In the genomic region with DNA sequence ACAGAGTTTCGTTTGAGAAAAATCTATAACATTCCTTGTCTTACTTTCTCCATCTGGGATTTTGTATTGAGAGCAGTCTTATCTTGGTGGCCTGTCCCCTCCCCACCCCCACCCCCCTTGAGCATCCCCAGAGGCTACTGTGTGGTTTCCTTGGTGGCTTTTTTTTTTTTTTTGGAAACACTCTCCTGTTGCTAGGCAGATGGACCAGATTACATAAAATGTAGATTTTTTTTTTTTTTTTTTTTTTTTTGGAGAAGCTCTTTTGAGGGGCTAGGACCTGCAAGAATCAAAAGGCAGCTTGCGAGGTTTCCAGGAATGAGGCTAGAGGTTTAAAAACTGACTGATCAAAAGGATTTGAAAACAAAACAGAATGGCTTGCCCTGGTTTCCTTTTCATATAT, we compare ENCODE assay signal across 24 mouse cellular contexts. TPM values are rescaled to one million over a fixed set of nuclear protein-coding genes. Genes with fewer than 3 reads are reported as not detected.
DNase-seq lines count a peak whose midpoint lies in the region; ATAC-seq and TF ChIP-seq lines count a peak whose summit lies in the region.
"Had no signal": no experiment of that assay in that cellular context is flagged by ENCODE, and none has a peak within 500 bp of the region (broad histone marks: within the 10 kb centered on the region; RNA-seq: fewer than 3 reads in every experiment).

No protein-coding gene starts in this region.

- TF ChIP-seq POLR2A in MEL (IDR thresholded peaks at IDR 0.05; ENCODE audit: control insufficient read depth in 1 of 2, insufficient read depth in 1 of 2, low read depth in 1 of 2, low read length in 2 of 2, poor library complexity in 1 of 2) = no peak

- no peaks in the 10 kb centered on the region for H3K36me3 ChIP-seq in hindbrain, embryonic 14.5 days (replicated peaks; ENCODE audit: control insufficient read depth, insufficient read depth)
- H3K36me3 ChIP-seq in hindbrain, embryonic 16.5 days (ENCODE audit: control insufficient read depth, insufficient read depth, low read length) = no peaks in the 10 kb centered on the region
- H3K36me3 ChIP-seq in ES-E14 (ENCODE audit: control insufficient read depth, insufficient read depth, low read length, poor library complexity, severe bottlenecking) (no peaks in the 10 kb centered on the region), MEL (ENCODE audit: control insufficient read depth in 1 of 2, insufficient read depth in 2 of 2, low read length in 2 of 2) (no peaks in the 10 kb centered on the region; a peak in 1 of 4 replicates)
- no peaks in the 10 kb centered on the region for H3K36me3 ChIP-seq in forebrain, embryonic 13.5 days (ENCODE audit: poor library complexity, severe bottlenecking)
- H3K36me3 ChIP-seq: embryonic facial prominence, embryonic 10.5 days; embryonic facial prominence, embryonic 12.5 days had no signal

- 51% methylated on average over 2 of the region's 2 CpGs for WGBS in hindbrain, embryonic 14.5 days
- WGBS in hindbrain, embryonic 16.5 days = 40% methylated on average over 2 of the region's 2 CpGs
- 55% methylated on average over 2 of the region's 2 CpGs for WGBS in forebrain, embryonic 13.5 days

- H3K27me3 ChIP-seq in hindbrain, embryonic 14.5 days (ENCODE audit: control insufficient read depth, insufficient read depth, low read length) = no peaks in the 10 kb centered on the region
- no peaks in the 10 kb centered on the region for H3K27me3 ChIP-seq in hindbrain, embryonic 16.5 days (replicated peaks; ENCODE audit: control insufficient read depth, insufficient read depth, low read length)
- H3K27me3 ChIP-seq in MEL (ENCODE audit: control insufficient read depth in 1 of 2, insufficient read depth in 2 of 2, low read length in 2 of 2) = no peaks in the 10 kb centered on the region
- no peaks in the 10 kb centered on the region for H3K27me3 ChIP-seq in forebrain, embryonic 13.5 days
- H3K27me3 ChIP-seq: CH12.LX; embryonic facial prominence, embryonic 12.5 days; Patski had no signal

- DNase-seq in hindbrain, embryonic 14.5 days (ENCODE audit: low spot score) = no peak
- no peak for DNase-seq in left cerebral cortex, adult 2 months (ENCODE audit: extremely low spot score in 1 of 2, low spot score in 2 of 2)
- no peak for DNase-seq in left cerebral cortex, adult 11 months (ENCODE audit: low spot score)
- DNase-seq in ES-E14 (ENCODE audit: low read depth, low spot score) (no peak), MEL (ENCODE audit: low read depth, low spot score) (no peak)
- no peak for DNase-seq in adrenal gland, adult (ENCODE audit: inconsistent age in 2 of 2, low spot score in 1 of 2)
- DNase-seq: adrenal gland, adult 2 months; adrenal gland, postnatal 10 days; adrenal gland, postnatal 25 days; cerebellum, adult 11 months; cerebellum, adult 18-20 months; cerebellum, adult 8-10 months; cerebellum, adult 9-11 months; cerebellum, postnatal 14 days; cerebellum, postnatal 36 days had no signal

- H3K4me1 ChIP-seq in hindbrain, embryonic 14.5 days (replicated peaks; ENCODE audit: control insufficient read depth, insufficient read depth, low read length) = no peaks in the 10 kb centered on the region
- no peaks in the 10 kb centered on the region for H3K4me1 ChIP-seq in hindbrain, embryonic 16.5 days (ENCODE audit: control insufficient read depth, insufficient read depth, low read depth, low read length)
- H3K4me1 ChIP-seq in ES-E14 (ENCODE audit: control insufficient read depth in 2 of 2, insufficient read depth in 2 of 2, low read length in 2 of 2, poor library complexity in 1 of 2) (peaks cover 2% of the 10 kb centered on the region in 2 experiments; a peak in 2 of 4 replicates), MEL (ENCODE audit: control insufficient read depth in 1 of 2, insufficient read depth in 2 of 2, low read length in 2 of 2) (no peaks in the 10 kb centered on the region)
- H3K4me1 ChIP-seq in forebrain, embryonic 13.5 days = no peaks in the 10 kb centered on the region
- H3K4me1 ChIP-seq: embryonic facial prominence, embryonic 12.5 days had no signal

- no peak overlapping the region for H3K4me3 ChIP-seq in hindbrain, embryonic 14.5 days (replicated peaks; ENCODE audit: low read length)
- no peak overlapping the region for H3K4me3 ChIP-seq in hindbrain, embryonic 16.5 days (ENCODE audit: low read length)
- H3K4me3 ChIP-seq in left cerebral cortex, adult 2 months = no peak overlapping the region
- H3K4me3 ChIP-seq in ES-E14 (ENCODE audit: insufficient read depth in 1 of 2, low read depth in 1 of 2, low read length in 2 of 2, poor library complexity in 1 of 2, severe bottlenecking in 1 of 2) (no peak overlapping the region), MEL (ENCODE audit: control insufficient read depth in 1 of 2, insufficient read depth in 1 of 2, low read depth in 2 of 2, low read length in 2 of 2) (no peak overlapping the region)
- H3K4me3 ChIP-seq in forebrain, embryonic 13.5 days = no peak overlapping the region
- H3K4me3 ChIP-seq: embryonic facial prominence, embryonic 10.5 days; embryonic facial prominence, embryonic 12.5 days had no signal

- ATAC-seq in hindbrain, embryonic 14.5 days (ENCODE audit: low FRiP score) = 0 out of 2 replicates have a peak, but pooled peaks have one; percentile 4
- ATAC-seq in hindbrain, embryonic 16.5 days = no peak
- no peak for ATAC-seq in forebrain, embryonic 13.5 days
- ATAC-seq: activated CD4-positive, CD25-positive, alpha-beta regulatory T cell, adult 4 months; forebrain, embryonic 14.5 days; forebrain, embryonic 16.5 days; Patski had no signal

- H3K4me2 ChIP-seq in hindbrain, embryonic 14.5 days (replicated peaks) = no peak overlapping the region
- no peak overlapping the region for H3K4me2 ChIP-seq in hindbrain, embryonic 16.5 days (ENCODE audit: low read length)
- no peak overlapping the region for H3K4me2 ChIP-seq in forebrain, embryonic 13.5 days
- H3K4me2 ChIP-seq: embryonic facial prominence, embryonic 12.5 days had no signal

- TF ChIP-seq EP300 in MEL (IDR thresholded peaks at IDR 0.05; ENCODE audit: low read depth in 1 of 2, low read length in 2 of 2) = no peak

- H3K79me2 ChIP-seq in MEL (ENCODE audit: control insufficient read depth, insufficient read depth, low read length, poor library complexity) = no peaks in the 10 kb centered on the region

- no peak for TF ChIP-seq CTCF in left cerebral cortex, adult 2 months (IDR thresholded peaks at IDR 0.05)
- TF ChIP-seq CTCF in MEL (IDR thresholded peaks at IDR 0.05 in 2 of 3, conservative IDR thresholded peaks at IDR 0.05 in 1 of 3; ENCODE audit: control insufficient read depth in 1 of 3, insufficient read depth in 1 of 3, low read depth in 2 of 3, low read length in 3 of 3, poor library complexity in 1 of 3, severe bottlenecking in 1 of 3) = no peak

- no peak overlapping the region for H3K27ac ChIP-seq in hindbrain, embryonic 14.5 days
- no peak overlapping the region for H3K27ac ChIP-seq in hindbrain, embryonic 16.5 days (ENCODE audit: low read depth, low read length)
- H3K27ac ChIP-seq in left cerebral cortex, adult 2 months = peak overlapping the region; percentile 76
- H3K27ac ChIP-seq in ES-E14 (ENCODE audit: insufficient read depth, low read depth, low read length, poor library complexity, severe bottlenecking) (no peak overlapping the region), MEL (ENCODE audit: control insufficient read depth, low read depth, low read length) (no peak overlapping the region)
- no peak overlapping the region for H3K27ac ChIP-seq in forebrain, embryonic 13.5 days
- H3K27ac ChIP-seq: embryonic facial prominence, embryonic 10.5 days; embryonic facial prominence, embryonic 12.5 days had no signal

- TF ChIP-seq RAD21 in MEL (IDR thresholded peaks at IDR 0.05; ENCODE audit: low read depth, low read length) = no peak

- no peaks in the 10 kb centered on the region for H3K9me3 ChIP-seq in hindbrain, embryonic 14.5 days (ENCODE audit: control insufficient read depth, low read length)
- H3K9me3 ChIP-seq in hindbrain, embryonic 16.5 days (ENCODE audit: control insufficient read depth, low read length) = no peaks in the 10 kb centered on the region
- no peaks in the 10 kb centered on the region for H3K9me3 ChIP-seq in ES-E14 (ENCODE audit: control insufficient read depth, insufficient read depth, low read depth, low read length)
- H3K9me3 ChIP-seq in MEL (replicated peaks; ENCODE audit: insufficient read depth, low read length) = no peaks in the 10 kb centered on the region
- no peaks in the 10 kb centered on the region for H3K9me3 ChIP-seq in forebrain, embryonic 13.5 days (replicated peaks)
- H3K9me3 ChIP-seq: embryonic facial prominence, embryonic 10.5 days; embryonic facial prominence, embryonic 12.5 days had no signal

- no peak overlapping the region for H3K9ac ChIP-seq in hindbrain, embryonic 14.5 days
- no peak overlapping the region for H3K9ac ChIP-seq in hindbrain, embryonic 16.5 days (ENCODE audit: low read depth, low read length)
- H3K9ac ChIP-seq in ES-E14 (ENCODE audit: insufficient read depth, low read depth, low read length, poor library complexity, severe bottlenecking) = no peak overlapping the region
- H3K9ac ChIP-seq in MEL (ENCODE audit: control insufficient read depth, low read depth, low read length, poor library complexity, severe bottlenecking) = no peak overlapping the region
- no peak overlapping the region for H3K9ac ChIP-seq in forebrain, embryonic 13.5 days
- H3K9ac ChIP-seq: embryonic facial prominence, embryonic 12.5 days had no signal

- intact Hi-C loops in left cerebral cortex, adult 2 months (cut with DNase I) = loop anchor here (5.0 kb wide), 2 partner anchors 265 to 500 kb away; partner anchors contain the start of gene N4bp2l2

- in situ Hi-C loops in ES-E14 (cut with MboI; ENCODE audit: low sequenced_read_pairs in 2 of 2, unreplicated experiment in 2 of 2) = no loop called here

TF ChIP-seq in ES-E14, 5 proteins besides CTCF, POLR2A, EP300 and RAD21 (continues in another document):
- no peak for TF ChIP-seq MAFK (IDR thresholded peaks at IDR 0.05; ENCODE audit: insufficient read depth, low read depth, low read length)
- TF ChIP-seq ZNF384 (IDR thresholded peaks at IDR 0.05; ENCODE audit: low read depth, low read length) = peak; percentile 61
- TF ChIP-seq HCFC1 (IDR thresholded peaks at IDR 0.05; ENCODE audit: borderline replicate concordance, insufficient read depth, low read length) = no peak

TF ChIP-seq in MEL, 35 proteins besides CTCF, POLR2A, EP300 and RAD21:
- TF ChIP-seq ZNF384 (IDR thresholded peaks at IDR 0.05; ENCODE audit: low read depth, low read length) (peak; percentile 80), ZMIZ1 (IDR thresholded peaks at IDR 0.05; ENCODE audit: low read depth, low read length) (no peak), MAX (IDR thresholded peaks at IDR 0.05; ENCODE audit: low read length) (no peak)

RNA-seq across cellular contexts. Expression of gene Fry, which starts 48.8 kb away (rescaled TPM):
- 58.8 and 66.7 TPM in 2 replicates for polyA plus RNA-seq in hindbrain, embryonic 14.5 days (2014; fragmentation: Nextera tagmentation; extraction: Ambion mirVana)
- 43.4 and 50.7 TPM in 2 replicates for polyA plus RNA-seq in hindbrain, embryonic 16.5 days (2015; fragmentation: Nextera tagmentation; extraction: Ambion mirVana)
- 100 to 1,000 TPM; 194 to 203 TPM for total RNA-seq in left cerebral cortex, adult 2 months (2021)
- total RNA-seq in ES-E14 (2012; rRNA removed) (8.4 and 18.6 TPM in 2 replicates), MEL (2012; rRNA removed) (2.3 TPM in 2 replicates)
- polyA plus RNA-seq in MEL (2012; ENCODE audit: insufficient read depth in 1 of 2, insufficient read length in 2 of 2, low read depth in 1 of 2, low replicate concordance in 2 of 2, missing spikeins in 1 of 2) = 1 to 10 TPM in 1 of 2 experiments, not detected in 1; 1.9 TPM
- 20.8 and 22.8 TPM in 2 replicates for polyA plus RNA-seq in forebrain, embryonic 13.5 days (2015; fragmentation: Nextera tagmentation; extraction: Ambion mirVana)
